Comparison of ENCODE assay signal across 8 mouse cellular contexts in genomic region chr7:27687836-27688235, GRCm38 (mm10). TPM values are rescaled to one million over a fixed set of nuclear protein-coding genes. Genes with fewer than 3 reads are reported as not detected.
DNase-seq lines count a peak whose midpoint lies in the region; ATAC-seq and TF ChIP-seq lines count a peak whose summit lies in the region.

No protein-coding gene starts in this region.

- no peak for TF ChIP-seq CTCF in ES-Bruce4 (IDR thresholded peaks at IDR 0.05; ENCODE audit: low read depth, low read length)

- H3K36me3 ChIP-seq in ES-Bruce4 (ENCODE audit: control insufficient read depth, insufficient read depth, low read length, poor library complexity, severe bottlenecking): no peaks in the 10 kb centered on the region
- H3K36me3 ChIP-seq in hindbrain, embryonic 14.5 days (replicated peaks; ENCODE audit: control insufficient read depth, insufficient read depth): no peaks in the 10 kb centered on the region
- no peaks in the 10 kb centered on the region for H3K36me3 ChIP-seq in midbrain, embryonic 14.5 days (ENCODE audit: control insufficient read depth, insufficient read depth, low read length)

- no peak overlapping the region for H3K4me3 ChIP-seq in ES-Bruce4 (ENCODE audit: low read depth, low read length)
- H3K4me3 ChIP-seq in hindbrain, embryonic 14.5 days (replicated peaks; ENCODE audit: low read length): peak overlapping the region; percentile 41; the same call in 1 of the 2 replicates
- no peak overlapping the region; the same call in 1 of the 2 replicates for H3K4me3 ChIP-seq in midbrain, embryonic 14.5 days (replicated peaks; ENCODE audit: low read depth, low read length)

- H3K4me2 ChIP-seq in hindbrain, embryonic 14.5 days (replicated peaks): peak overlapping the region; percentile 86
- H3K4me2 ChIP-seq in midbrain, embryonic 14.5 days (ENCODE audit: low read length): peak overlapping the region; percentile 85

- H3K9me3 ChIP-seq in ES-Bruce4 (replicated peaks; ENCODE audit: control insufficient read depth, insufficient read depth, low read length, poor library complexity, severe bottlenecking): no peaks in the 10 kb centered on the region
- H3K9me3 ChIP-seq in hindbrain, embryonic 14.5 days (ENCODE audit: control insufficient read depth, low read length): no peaks in the 10 kb centered on the region
- H3K9me3 ChIP-seq in midbrain, embryonic 14.5 days (ENCODE audit: control insufficient read depth, low read length): no peaks in the 10 kb centered on the region

- ATAC-seq in hindbrain, embryonic 14.5 days (ENCODE audit: low FRiP score): no peak
- no peak for ATAC-seq in midbrain, embryonic 14.5 days (ENCODE audit: low FRiP score, low TSS enrichment)

- H3K9ac ChIP-seq in ES-Bruce4 (ENCODE audit: low read depth, poor library complexity, severe bottlenecking): peak overlapping the region; percentile 76; the same call in 1 of the 2 replicates
- peak overlapping the region; percentile 66 for H3K9ac ChIP-seq in hindbrain, embryonic 14.5 days
- H3K9ac ChIP-seq in midbrain, embryonic 14.5 days (replicated peaks; ENCODE audit: low read length): no peak overlapping the region; the same call in 1 of the 2 replicates

- 66% methylated on average over 3 of the region's 3 CpGs for WGBS in hindbrain, embryonic 14.5 days
- 73% methylated on average over 3 of the region's 3 CpGs for WGBS in midbrain, embryonic 14.5 days

- no peaks in the 10 kb centered on the region for H3K4me1 ChIP-seq in ES-Bruce4 (ENCODE audit: control insufficient read depth, insufficient read depth, low read length)
- H3K4me1 ChIP-seq in hindbrain, embryonic 14.5 days (replicated peaks; ENCODE audit: control insufficient read depth, insufficient read depth, low read length): peaks cover 13% of the 10 kb centered on the region
- H3K4me1 ChIP-seq in midbrain, embryonic 14.5 days (ENCODE audit: control insufficient read depth, insufficient read depth, low read length): peaks cover 9% of the 10 kb centered on the region

- no peak for TF ChIP-seq EP300 in ES-Bruce4 (IDR thresholded peaks at IDR 0.05; ENCODE audit: insufficient read depth, low read depth, low read length)

- no peak overlapping the region for H3K27ac ChIP-seq in ES-Bruce4 (ENCODE audit: insufficient read depth, low read length)
- H3K27ac ChIP-seq in hindbrain, embryonic 14.5 days: no peak overlapping the region
- H3K27ac ChIP-seq in midbrain, embryonic 14.5 days (replicated peaks; ENCODE audit: low read depth, low read length): no peak overlapping the region

- no peaks in the 10 kb centered on the region for H3K27me3 ChIP-seq in ES-Bruce4 (ENCODE audit: control insufficient read depth, insufficient read depth, low read length, poor library complexity, severe bottlenecking)
- no peaks in the 10 kb centered on the region for H3K27me3 ChIP-seq in hindbrain, embryonic 14.5 days (ENCODE audit: control insufficient read depth, insufficient read depth, low read length)
- no peaks in the 10 kb centered on the region for H3K27me3 ChIP-seq in midbrain, embryonic 14.5 days (ENCODE audit: control insufficient read depth, insufficient read depth, low read length)

- no peak for TF ChIP-seq POLR2A in ES-Bruce4 (IDR thresholded peaks at IDR 0.05; ENCODE audit: insufficient read depth, low read length)

- peak; percentile 59 for DNase-seq in heart, adult 11 months
- no peak for DNase-seq in heart, adult 18-20 months
- no peak for DNase-seq in hindbrain, embryonic 14.5 days (ENCODE audit: low spot score)
- DNase-seq in midbrain, embryonic 14.5 days: no peak
- no peak for DNase-seq in adrenal gland, adult 18-20 months (ENCODE audit: low spot score in 2 of 2)
- DNase-seq in cerebellum, adult 9-11 months: no peak
- no peak for DNase-seq in adrenal gland, postnatal 10 days

RNA-seq across cellular contexts. Expression of gene Zfp607b, which starts 1.3 kb away (rescaled TPM):
- total RNA-seq in heart, adult 18-20 months (2021): under 1 TPM; 0.69 to 0.85 TPM
- polyA plus RNA-seq in ES-Bruce4 (2011; ENCODE audit: insufficient read depth, insufficient read length, low read depth, missing spikeins): 1.6 and 1.8 TPM in 2 replicates
- polyA plus RNA-seq in hindbrain, embryonic 14.5 days (2014; fragmentation: Nextera tagmentation; extraction: Ambion mirVana): 11.8 and 12.5 TPM in 2 replicates
- 15.1 and 15.5 TPM in 2 replicates for polyA plus RNA-seq in midbrain, embryonic 14.5 days (2014; fragmentation: Nextera tagmentation; extraction: Ambion mirVana)
- total RNA-seq in adrenal gland, adult 18-20 months (2021): 1 to 10 TPM; 1.2 to 2.0 TPM
- 1 to 10 TPM; 1.3 to 1.8 TPM for total RNA-seq in adrenal gland, postnatal 10 days (2021)

RNA-seq across cellular contexts. Expression of gene Map3k10, which starts 13.4 kb away (rescaled TPM):
- 10 to 100 TPM; 19.1 to 21.7 TPM for total RNA-seq in heart, adult 18-20 months (2021)
- 13.5 and 16.5 TPM in 2 replicates for polyA plus RNA-seq in ES-Bruce4 (2011; ENCODE audit: insufficient read depth, insufficient read length, low read depth, missing spikeins)
- polyA plus RNA-seq in hindbrain, embryonic 14.5 days (2014; fragmentation: Nextera tagmentation; extraction: Ambion mirVana): 23.5 and 27.2 TPM in 2 replicates
- polyA plus RNA-seq in midbrain, embryonic 14.5 days (2014; fragmentation: Nextera tagmentation; extraction: Ambion mirVana): 19.0 and 24.0 TPM in 2 replicates
- total RNA-seq in adrenal gland, adult 18-20 months (2021): 10 to 100 TPM; 30.3 to 33.4 TPM
- 10 to 100 TPM; 25.9 to 26.6 TPM for total RNA-seq in adrenal gland, postnatal 10 days (2021)

RNA-seq across cellular contexts. Expression of gene Ttc9b, which starts 34.1 kb away (rescaled TPM):
- total RNA-seq in heart, adult 18-20 months (2021): not detected
- polyA plus RNA-seq in ES-Bruce4 (2011; ENCODE audit: insufficient read depth, insufficient read length, low read depth, missing spikeins): 0.65 TPM in 1 of 2 replicates, not detected in the other
- 98.6 and 100 TPM in 2 replicates for polyA plus RNA-seq in hindbrain, embryonic 14.5 days (2014; fragmentation: Nextera tagmentation; extraction: Ambion mirVana)
- 71.3 and 104 TPM in 2 replicates for polyA plus RNA-seq in midbrain, embryonic 14.5 days (2014; fragmentation: Nextera tagmentation; extraction: Ambion mirVana)
- total RNA-seq in adrenal gland, adult 18-20 months (2021): not detected
- under 1 TPM; 0.51 to 0.88 TPM for total RNA-seq in adrenal gland, postnatal 10 days (2021)

RNA-seq across cellular contexts. Expression of gene Zfp60, which starts 43.4 kb away (rescaled TPM):
- total RNA-seq in heart, adult 18-20 months (2021): 1 to 10 TPM; 9.0 to 9.1 TPM
- polyA plus RNA-seq in ES-Bruce4 (2011; ENCODE audit: insufficient read depth, insufficient read length, low read depth, missing spikeins): 18.5 and 24.0 TPM in 2 replicates
- 92.5 and 99.3 TPM in 2 replicates for polyA plus RNA-seq in hindbrain, embryonic 14.5 days (2014; fragmentation: Nextera tagmentation; extraction: Ambion mirVana)
- polyA plus RNA-seq in midbrain, embryonic 14.5 days (2014; fragmentation: Nextera tagmentation; extraction: Ambion mirVana): 89.9 and 125 TPM in 2 replicates
- 10 to 100 TPM; 13.3 to 16.2 TPM for total RNA-seq in adrenal gland, adult 18-20 months (2021)
- 10 to 100 TPM in 1 of 2 experiments, 1 to 10 TPM in 1; 9.9 to 16.0 TPM for total RNA-seq in adrenal gland, postnatal 10 days (2021)
